Mouse (Mus musculus) ES-E14 (cell line): ENCODE results near the gene Snx33.

Experiments
- CHD2 ChIP-seq: IDR thresholded peaks from 2 replicates; pipeline ENCODE4 v1.6.1; 2014; ENCODE audit warnings: mild to moderate bottlenecking, low read depth, low read length, inconsistent platforms
- HCFC1 ChIP-seq: IDR thresholded peaks from 2 replicates; pipeline ENCODE4 v1.6.1; 2012; ENCODE audit warnings: low read length, inconsistent platforms, borderline replicate concordance; ENCODE audit not compliant: insufficient read depth
- MAFK ChIP-seq: IDR thresholded peaks from 2 replicates; pipeline ENCODE4 v1.6.1; 2014; ENCODE audit warnings: mild to moderate bottlenecking, low read depth, low read length, inconsistent platforms; ENCODE audit not compliant: insufficient read depth
- ZC3H11A ChIP-seq: IDR thresholded peaks from 2 replicates; pipeline ENCODE4 v1.6.1; 2012; ENCODE audit warnings: low read depth, mild to moderate bottlenecking, inconsistent platforms, low read length, borderline replicate concordance
- ZNF384 ChIP-seq: IDR thresholded peaks from 2 replicates; pipeline ENCODE4 v1.6.1; 2012; ENCODE audit warnings: low read depth, low read length, inconsistent platforms

DNA sequence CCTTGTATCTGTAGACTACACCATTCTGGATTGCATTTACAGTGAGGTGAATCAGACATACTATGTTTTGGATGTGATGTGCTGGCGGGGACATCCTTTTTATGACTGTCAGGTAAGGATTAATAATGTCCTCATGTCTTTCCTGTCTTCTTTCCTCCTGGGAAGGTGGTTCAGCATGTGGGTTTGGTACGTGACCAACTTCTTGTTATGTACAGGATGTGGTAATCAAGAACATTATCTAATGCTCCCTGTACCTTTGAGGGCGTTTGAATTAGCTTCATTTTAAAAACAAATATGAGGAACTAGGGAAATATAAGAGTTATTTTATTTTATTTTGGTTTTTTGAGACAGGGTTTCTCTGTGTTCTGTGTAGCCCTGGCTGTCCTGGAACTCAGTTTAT, 47.0 kb upstream of the Snx33 start:
- TF ChIP-seq ZNF384 (no peak), CHD2 (no peak), ZC3H11A (no peak), HCFC1 (no peak), MAFK (no peak)
